Mouse (Mus musculus): ENCODE measurements around the gene Dennd1b.

DNA sequence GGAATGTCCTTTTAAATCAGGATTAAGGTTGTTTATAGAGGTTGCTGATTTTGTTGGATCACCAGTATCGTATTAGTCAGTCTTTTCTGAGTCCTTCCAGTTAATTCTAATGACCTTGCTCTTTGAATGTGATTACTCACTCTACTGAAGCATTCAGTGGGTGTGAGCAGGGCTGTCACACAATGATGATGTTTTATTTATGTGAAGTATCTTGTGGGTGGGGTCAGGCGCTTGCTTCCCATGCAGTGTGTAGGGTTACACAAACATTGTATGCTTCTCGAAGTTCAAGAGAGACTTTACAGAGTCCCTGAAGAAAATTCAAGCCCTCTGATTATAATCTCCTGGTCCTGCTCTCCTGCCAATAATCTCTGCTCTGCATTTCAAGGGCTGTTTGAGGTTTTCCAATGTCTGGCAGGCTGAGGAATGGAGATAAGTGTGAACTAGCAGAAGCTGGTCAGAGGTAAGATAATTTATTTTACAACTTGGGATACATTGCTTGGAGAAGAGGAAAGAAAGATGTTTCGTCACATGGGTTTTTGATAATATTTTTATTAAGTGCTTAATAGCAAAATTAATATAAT, 3.2 kb upstream of the Dennd1b start:
- no peak for TF ChIP-seq CTCF (IDR thresholded peaks at IDR 0.05; ENCODE audit: extremely low read depth, insufficient read depth, insufficient read length, insufficient replicate concordance)
- no peak for TF ChIP-seq POLR2A (IDR thresholded peaks at IDR 0.05; ENCODE audit: low read depth, low read length)
